Mouse (Mus musculus) megakaryocyte-erythroid progenitor cell, adult 5 weeks (primary cell): Measurements from ENCODE around the gene Prr23a1. TPM values are rescaled to one million over a fixed set of nuclear protein-coding genes. Genes with fewer than 3 reads are reported as not detected.

Experiments
- polyA plus RNA-seq: library from polyadenylated mRNA; stranded (reverse); fragments of >175 nt; gene quantifications from 2 replicates; pipeline ENCODE4 v1.2.3, GENCODE M21; 2012

The Prr23a1 gene
- polyA plus RNA-seq: not detected in 2 replicates

GRCm38 (mm10) chr9:98842117-98842516 lies at the start of gene Prr23a1:
Gene Prr23a1, plus strand, starts transcription at chr9:98842503.

DNA sequence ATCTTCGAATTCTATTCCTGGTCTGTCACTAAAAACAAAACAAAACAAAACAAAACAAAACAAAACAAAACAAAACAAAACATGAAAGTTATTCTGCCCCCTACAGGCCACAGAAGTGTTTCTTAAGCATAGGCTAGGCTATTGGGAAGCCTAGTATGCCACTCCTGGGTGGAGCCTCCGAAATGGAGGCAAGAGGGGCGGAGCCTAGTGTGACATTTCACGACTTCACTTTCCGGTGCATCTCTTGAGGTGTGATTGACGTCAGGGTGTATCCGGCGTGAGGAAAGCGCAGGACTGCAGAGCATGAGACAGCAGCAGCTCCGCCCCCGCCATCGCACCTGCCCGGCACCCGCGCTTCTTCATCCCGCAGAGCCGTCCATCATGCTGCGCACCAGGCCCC lies 13.9 kb downstream of the Prr23a1 start, which contains the start of gene Prr23a2:
Gene Prr23a2 (plus strand): TSS at position 285 of the 400 bp plus-strand sequence.

DNA sequence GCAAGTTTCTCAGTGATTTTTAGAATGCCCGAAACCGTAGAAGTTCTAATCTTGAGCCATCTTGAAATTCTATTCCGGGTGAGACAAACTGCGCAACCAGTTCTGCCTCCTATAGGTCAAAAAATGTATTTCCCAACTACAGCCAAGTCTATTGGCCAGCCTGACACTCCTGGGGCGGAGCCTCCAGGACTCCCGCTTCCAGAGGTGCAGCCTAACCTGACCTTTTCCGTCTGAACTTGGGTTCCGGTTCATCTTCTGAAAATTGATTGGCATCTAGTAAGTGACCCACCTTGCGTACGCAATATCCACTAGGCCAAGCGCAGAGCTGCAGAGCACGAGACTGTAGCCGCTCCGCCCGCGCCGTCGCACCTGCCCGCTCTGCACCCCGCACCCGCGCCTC lies 22.3 kb downstream of the Prr23a1 start, which contains the start of gene Prr23a3:
Gene Prr23a3 (plus strand): TSS at position 197 of the 400 bp plus-strand sequence.

Other genes starting within 250 kb of the Prr23a1 start
- 16.4 and 16.7 TPM in 2 replicates for gene Mrps22, start 240.8 kb upstream of the Prr23a1 start, polyA plus RNA-seq
- gene Prr23a2, start 14.0 kb downstream of the Prr23a1 start, polyA plus RNA-seq: not detected in 2 replicates
- not detected in 2 replicates for gene Prr23a3, start 22.3 kb downstream of the Prr23a1 start, polyA plus RNA-seq
- gene 7420426K07Rik, start 60.6 kb downstream of the Prr23a1 start, polyA plus RNA-seq: not detected in 2 replicates
- gene Foxl2, start 112.8 kb downstream of the Prr23a1 start, polyA plus RNA-seq: 0.04 TPM in 1 of 2 replicates, not detected in the other
- 27.7 and 27.9 TPM in 2 replicates for gene Faim, start 143.9 kb downstream of the Prr23a1 start, polyA plus RNA-seq
- not detected in 2 replicates for gene Gm1123, start 193.2 kb downstream of the Prr23a1 start, polyA plus RNA-seq